Mouse (Mus musculus): Measurements from ENCODE around the gene Atp1b1.

The Atp1b1 gene

GRCm38 (mm10) chr1:164461726-164462125 is 3.6 kb upstream of the Atp1b1 start:
- DNase-seq (ENCODE audit: low spot score in 2 of 2) = no peak

GRCm38 (mm10) chr1:164460921-164461697 is 3.0 kb upstream of the Atp1b1 start:
- DNase-seq (ENCODE audit: low spot score in 2 of 2) = no peak

- DNase-seq (ENCODE audit: low spot score in 2 of 2) = no peak
These were observed 1.2 kb upstream of the Atp1b1 start for GRCm38 (mm10) chr1:164459127-164459905.

- DNase-seq (ENCODE audit: low spot score in 2 of 2) = peak; percentile 28 to 75
These were observed 481 bp upstream of the Atp1b1 start for GRCm38 (mm10) chr1:164458621-164459051.

- DNase-seq (ENCODE audit: low spot score in 2 of 2) = peak; percentile 38 to 75
These were observed 467 bp downstream of the Atp1b1 start for GRCm38 (mm10) chr1:164457531-164458244.

- DNase-seq (ENCODE audit: low spot score in 2 of 2) = no peak
These were observed 1.4 kb downstream of the Atp1b1 start for GRCm38 (mm10) chr1:164456731-164457130.

GRCm38 (mm10) chr1:164456065-164456464 is 2.1 kb downstream of the Atp1b1 start:
- DNase-seq (ENCODE audit: low spot score in 2 of 2) = no peak

DNA sequence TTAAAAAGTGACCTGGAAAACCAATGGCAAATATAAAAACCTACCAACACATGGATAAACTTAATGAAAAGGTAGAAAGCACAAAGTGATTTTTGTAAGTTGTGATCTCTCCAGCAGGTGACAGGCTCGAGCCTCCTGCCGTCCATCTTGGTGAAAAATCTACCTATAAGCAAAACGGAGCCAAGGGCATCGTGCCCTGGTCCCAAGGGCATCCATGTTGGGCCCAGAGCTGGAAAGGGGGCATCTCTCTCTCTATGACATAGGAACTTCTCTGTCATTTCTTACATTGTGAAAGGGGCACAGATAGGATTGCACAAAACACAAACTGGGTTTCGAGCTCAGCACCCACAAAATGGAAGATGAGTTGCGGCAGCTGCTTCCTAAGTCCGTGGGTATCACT is 2.5 kb downstream of the Atp1b1 start:
- no peak for DNase-seq (ENCODE audit: low spot score in 2 of 2)

DNA sequence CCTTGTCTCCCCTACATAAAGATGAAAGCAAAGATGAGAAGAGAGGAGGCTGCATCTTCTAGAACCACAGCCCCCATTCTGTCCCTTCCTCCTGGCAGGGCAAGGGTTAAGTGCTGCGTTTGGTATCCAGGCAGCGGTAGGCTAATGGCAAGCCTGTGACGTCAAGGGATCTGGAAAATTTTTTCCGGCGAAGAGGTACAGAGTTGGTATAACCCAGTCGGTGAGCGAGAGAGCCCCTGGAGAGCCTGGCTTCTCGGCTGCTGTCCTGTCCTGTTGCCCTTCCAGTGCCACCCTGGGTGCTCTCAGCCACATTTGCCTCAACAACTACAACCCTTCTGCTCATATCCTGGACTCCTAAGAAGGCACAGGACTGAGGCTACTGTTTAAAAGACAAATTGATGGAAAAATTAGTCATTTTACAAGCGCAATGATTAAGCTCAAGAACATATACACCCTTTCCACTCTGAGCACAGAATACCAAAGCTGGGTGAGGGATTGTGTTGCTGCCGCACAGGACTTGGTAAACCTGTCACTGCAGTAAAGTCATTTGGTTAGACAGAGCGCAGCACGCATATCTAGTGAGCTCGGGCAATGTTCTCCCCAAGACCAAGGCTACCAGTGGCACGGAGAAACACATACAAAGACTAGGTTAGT is 3.3 kb downstream of the Atp1b1 start:
- no peak for DNase-seq (ENCODE audit: low spot score in 2 of 2)

DNA sequence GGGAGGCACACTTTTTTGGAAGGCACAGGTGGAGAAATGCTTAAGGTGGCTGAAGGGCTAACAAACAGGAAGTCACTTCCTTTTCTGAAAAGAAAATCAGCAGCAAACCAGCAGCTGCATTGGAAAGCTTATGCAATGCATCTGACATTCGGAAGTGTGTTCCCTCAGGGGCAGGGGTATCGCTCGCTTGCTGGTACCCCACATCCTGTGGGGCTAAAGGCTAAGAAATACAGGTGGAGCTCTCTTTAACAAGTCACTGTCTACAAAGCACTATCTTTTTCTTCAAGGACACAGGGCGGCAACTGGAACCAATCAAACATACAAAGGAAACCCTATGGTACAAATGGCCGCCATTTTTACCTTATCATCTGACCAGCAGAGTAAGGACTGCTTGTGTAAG is 4.4 kb downstream of the Atp1b1 start:
- DNase-seq (ENCODE audit: low spot score in 2 of 2) = no peak

GRCm38 (mm10) chr1:164453146-164453545 is 5.0 kb downstream of the Atp1b1 start:
- no peak for DNase-seq (ENCODE audit: low spot score in 2 of 2)

DNA sequence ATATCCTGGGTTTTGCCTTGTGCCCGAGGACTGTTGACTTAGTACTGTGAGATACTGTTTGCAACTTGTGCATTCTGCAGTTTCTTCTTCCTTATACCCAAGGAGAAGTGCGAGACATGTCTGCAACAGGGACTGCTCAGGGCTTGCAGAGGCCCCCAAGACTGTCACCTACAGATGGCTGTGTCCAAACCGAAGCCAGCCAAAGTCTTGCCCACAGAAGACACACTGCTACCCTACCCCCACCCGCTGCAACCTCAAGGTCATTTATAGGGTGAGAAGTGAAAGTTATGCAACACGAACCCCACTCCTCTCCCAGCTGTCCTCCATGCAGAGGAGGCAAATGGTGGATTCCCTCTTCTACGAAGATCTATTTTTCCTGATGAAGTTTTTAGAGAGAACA is 5.6 kb downstream of the Atp1b1 start:
- DNase-seq (ENCODE audit: low spot score in 2 of 2) = no peak

DNA sequence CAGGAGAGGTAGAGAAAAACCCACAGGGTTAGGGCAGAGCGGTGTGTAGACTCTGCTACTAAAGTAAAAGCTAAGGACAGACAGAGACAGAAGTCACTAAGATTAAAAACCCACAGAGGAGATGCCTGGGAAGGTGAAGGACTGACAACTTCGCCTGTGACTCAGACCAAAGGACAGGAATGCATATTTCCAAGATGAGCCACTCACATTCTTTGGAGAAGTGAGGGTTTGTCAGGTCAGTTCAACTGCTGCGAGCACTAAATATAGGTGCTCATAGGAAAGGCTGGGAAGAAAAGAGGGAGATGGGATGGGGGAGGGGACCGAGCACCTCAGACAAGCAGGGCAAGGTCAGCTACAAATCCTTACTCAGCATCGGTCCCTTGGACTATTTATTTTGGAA is 6.8 kb downstream of the Atp1b1 start:
- no peak for DNase-seq (ENCODE audit: low spot score in 2 of 2)

GRCm38 (mm10) chr1:164450644-164451043 is 7.5 kb downstream of the Atp1b1 start:
- DNase-seq (ENCODE audit: low spot score in 2 of 2) = no peak

GRCm38 (mm10) chr1:164450231-164450630 is 7.9 kb downstream of the Atp1b1 start:
- DNase-seq (ENCODE audit: low spot score in 2 of 2) = no peak

DNA sequence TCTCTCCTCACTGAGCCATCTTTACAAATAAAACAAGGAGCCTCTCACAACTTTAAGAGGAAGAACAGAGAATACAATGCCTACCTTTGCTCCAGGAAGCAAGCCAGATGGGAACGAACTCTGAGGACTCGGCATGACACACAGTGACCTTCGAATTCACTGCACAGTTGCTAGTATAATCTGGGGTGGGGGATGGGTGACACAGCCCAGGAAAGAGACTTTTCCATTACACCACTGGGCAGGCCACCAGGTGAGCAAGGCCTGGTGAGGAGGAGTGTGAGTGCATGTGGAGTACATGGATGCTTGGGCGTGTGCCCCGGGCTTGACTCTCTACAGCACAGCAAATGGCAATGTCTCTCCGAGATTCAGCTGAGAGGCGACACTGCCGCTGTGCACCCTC is 8.5 kb downstream of the Atp1b1 start:
- DNase-seq (ENCODE audit: low spot score in 2 of 2) = no peak

GRCm38 (mm10) chr1:164447521-164447920 is 10.6 kb downstream of the Atp1b1 start:
- no peak for DNase-seq (ENCODE audit: low spot score in 2 of 2)

DNA sequence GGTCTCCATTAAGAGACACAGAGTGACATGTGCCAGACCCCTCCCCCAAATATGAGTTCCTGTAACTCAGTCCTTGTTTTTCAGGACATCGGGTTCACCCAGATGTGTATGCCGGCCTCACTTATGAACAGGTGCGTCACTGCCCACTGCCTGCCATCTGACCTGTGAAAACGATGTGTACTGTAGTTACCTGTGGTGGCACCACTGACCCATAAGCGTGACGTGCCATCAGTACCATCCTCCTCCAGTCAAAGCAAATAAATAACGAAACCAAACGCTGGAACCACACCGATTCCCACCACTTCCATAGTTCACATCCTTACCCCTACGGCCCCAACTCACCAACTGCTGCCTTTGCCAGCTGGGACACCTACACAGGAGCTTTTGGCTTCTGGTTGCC is 11.6 kb downstream of the Atp1b1 start:
- DNase-seq (ENCODE audit: low spot score in 2 of 2) = no peak

DNA sequence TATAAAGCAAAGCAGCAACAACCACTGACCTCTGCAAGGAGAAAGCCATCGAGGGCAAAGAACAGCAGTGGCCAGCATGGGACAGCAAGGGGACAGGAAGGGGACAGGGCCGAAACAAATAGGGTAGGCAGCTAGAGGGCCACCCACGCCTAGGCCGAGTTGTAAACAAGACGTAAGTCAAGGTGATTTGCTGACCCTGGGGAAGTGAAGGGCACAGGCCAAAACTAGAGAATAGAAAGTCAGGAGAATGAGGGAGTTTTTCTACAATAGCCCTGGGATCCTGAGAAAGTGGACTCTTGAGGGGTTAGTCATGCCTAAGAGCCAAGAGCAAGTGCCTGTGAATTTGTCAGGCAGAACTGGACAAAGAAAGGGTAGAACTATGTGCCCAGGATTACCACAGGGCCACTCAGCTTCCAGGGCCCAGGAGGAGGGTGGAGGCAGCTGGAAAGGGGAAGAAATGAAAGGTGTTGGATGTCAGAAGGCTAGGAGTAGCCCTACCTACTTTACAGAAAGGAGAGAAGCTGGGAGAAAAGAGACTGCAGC is 12.5 kb downstream of the Atp1b1 start:
- DNase-seq (ENCODE audit: low spot score in 2 of 2) = no peak

- DNase-seq (ENCODE audit: low spot score in 2 of 2) = peak in 1 of 2 experiments; percentile 28
These were observed 16.7 kb downstream of the Atp1b1 start for GRCm38 (mm10) chr1:164441408-164441974.

GRCm38 (mm10) chr1:164440708-164441407 is 17.3 kb downstream of the Atp1b1 start:
- DNase-seq (ENCODE audit: low spot score in 2 of 2) = no peak
